Mouse (Mus musculus): ENCODE data around the gene Cep72. TPM values are rescaled to one million over a fixed set of nuclear protein-coding genes. Genes with fewer than 3 reads are reported as not detected.
"Not testable (repeated sequence)": the region's sequence is repeated elsewhere in the genome, so short reads cannot be mapped to it uniquely, and the experiment has no call there.

Cep72 gene
- polyA plus RNA-seq, 1 experiment from 2014 or later, result 10.7 TPM

GRCm38 (mm10) chr13:74090265-74090664 is 28.2 kb upstream of the Cep72 start:
- no peaks in the 10 kb centered on the region for H3K9me3 ChIP-seq (ENCODE audit: control insufficient read depth, low read length)
- no peak overlapping the region for H3K9ac ChIP-seq (ENCODE audit: low read depth, low read length)
- no peak overlapping the region for H3K4me3 ChIP-seq (ENCODE audit: low read depth, low read length)
- H3K36me3 ChIP-seq (ENCODE audit: control insufficient read depth, insufficient read depth, low read length), result no peaks in the 10 kb centered on the region
- DNase-seq (ENCODE audit: low spot score), result no peak
- no peak overlapping the region for H3K27ac ChIP-seq (replicated peaks; ENCODE audit: low read depth, low read length)
- ATAC-seq (ENCODE audit: low read depth), result no peak
- no peak overlapping the region for H3K4me2 ChIP-seq (ENCODE audit: low read depth, low read length)
- H3K27me3 ChIP-seq (replicated peaks; ENCODE audit: control insufficient read depth, insufficient read depth, low read length), result no peaks in the 10 kb centered on the region
- H3K4me1 ChIP-seq (ENCODE audit: control insufficient read depth, insufficient read depth, low read length), result no peaks in the 10 kb centered on the region
- WGBS, result 78% methylated on average over 3 of the region's 3 CpGs

- no peak overlapping the region for H3K4me2 ChIP-seq (ENCODE audit: low read depth, low read length)
- WGBS, result 89% methylated on average over 7 of the region's 7 CpGs
- H3K36me3 ChIP-seq (ENCODE audit: control insufficient read depth, insufficient read depth, low read length), result no peaks in the 10 kb centered on the region
- no peak overlapping the region for H3K27ac ChIP-seq (replicated peaks; ENCODE audit: low read depth, low read length)
- H3K9ac ChIP-seq (ENCODE audit: low read depth, low read length), result no peak overlapping the region
- ATAC-seq (ENCODE audit: low read depth) (no peak), DNase-seq (ENCODE audit: low spot score) (no peak)
- no peak overlapping the region for H3K4me3 ChIP-seq (ENCODE audit: low read depth, low read length)
- no peaks in the 10 kb centered on the region; the same call in 1 of the 2 replicates for H3K27me3 ChIP-seq (replicated peaks; ENCODE audit: control insufficient read depth, insufficient read depth, low read length)
- H3K9me3 ChIP-seq (ENCODE audit: control insufficient read depth, low read length), result no peaks in the 10 kb centered on the region
- H3K4me1 ChIP-seq (ENCODE audit: control insufficient read depth, insufficient read depth, low read length), result no peaks in the 10 kb centered on the region
These were observed 11.3 kb upstream of the Cep72 start for GRCm38 (mm10) chr13:74073369-74073768.

- no peaks in the 10 kb centered on the region for H3K9me3 ChIP-seq (ENCODE audit: control insufficient read depth, low read length)
- H3K9ac ChIP-seq (ENCODE audit: low read depth, low read length), result no peak overlapping the region
- no peaks in the 10 kb centered on the region; the same call in 1 of the 2 replicates for H3K27me3 ChIP-seq (replicated peaks; ENCODE audit: control insufficient read depth, insufficient read depth, low read length)
- H3K36me3 ChIP-seq (ENCODE audit: control insufficient read depth, insufficient read depth, low read length), result no peaks in the 10 kb centered on the region
- no peak for DNase-seq (ENCODE audit: low spot score)
- H3K4me3 ChIP-seq (ENCODE audit: low read depth, low read length), result no peak overlapping the region
- no peak overlapping the region for H3K4me2 ChIP-seq (ENCODE audit: low read depth, low read length)
- no peak for ATAC-seq (ENCODE audit: low read depth)
- H3K4me1 ChIP-seq (ENCODE audit: control insufficient read depth, insufficient read depth, low read length), result no peaks in the 10 kb centered on the region
- 77% methylated on average over 3 of the region's 3 CpGs for WGBS
- no peak overlapping the region for H3K27ac ChIP-seq (replicated peaks; ENCODE audit: low read depth, low read length)
These were observed 9.6 kb upstream of the Cep72 start for GRCm38 (mm10) chr13:74071714-74072113.

GRCm38 (mm10) chr13:74071244-74071643 is 9.1 kb upstream of the Cep72 start:
- DNase-seq (ENCODE audit: low spot score), result not testable (repeated sequence)

GRCm38 (mm10) chr13:74066576-74066975 is 4.5 kb upstream of the Cep72 start:
- ATAC-seq (ENCODE audit: low read depth) (no peak), DNase-seq (ENCODE audit: low spot score) (no peak)
- H3K4me2 ChIP-seq (ENCODE audit: low read depth, low read length), result no peak overlapping the region
- H3K27me3 ChIP-seq (replicated peaks; ENCODE audit: control insufficient read depth, insufficient read depth, low read length), result no peaks in the 10 kb centered on the region
- H3K9me3 ChIP-seq (ENCODE audit: control insufficient read depth, low read length), result no peaks in the 10 kb centered on the region
- no peaks in the 10 kb centered on the region for H3K36me3 ChIP-seq (ENCODE audit: control insufficient read depth, insufficient read depth, low read length)
- no peak overlapping the region for H3K4me3 ChIP-seq (ENCODE audit: low read depth, low read length)
- WGBS, result 87% methylated on average over 1 of the region's 1 CpGs
- H3K27ac ChIP-seq (replicated peaks; ENCODE audit: low read depth, low read length), result no peak overlapping the region
- H3K9ac ChIP-seq (ENCODE audit: low read depth, low read length), result no peak overlapping the region
- H3K4me1 ChIP-seq (ENCODE audit: control insufficient read depth, insufficient read depth, low read length), result no peaks in the 10 kb centered on the region

More at GRCm38 (mm10) chr13:74071244-74071643, 9.1 kb upstream of the Cep72 start:
- H3K27me3 ChIP-seq (replicated peaks; ENCODE audit: control insufficient read depth, insufficient read depth, low read length); H3K4me3 ChIP-seq (ENCODE audit: low read depth, low read length); H3K9me3 ChIP-seq (ENCODE audit: control insufficient read depth, low read length); ATAC-seq (ENCODE audit: low read depth); H3K4me2 ChIP-seq (ENCODE audit: low read depth, low read length); H3K36me3 ChIP-seq (ENCODE audit: control insufficient read depth, insufficient read depth, low read length); H3K4me1 ChIP-seq (ENCODE audit: control insufficient read depth, insufficient read depth, low read length); H3K9ac ChIP-seq (ENCODE audit: low read depth, low read length); H3K27ac ChIP-seq (replicated peaks; ENCODE audit: low read depth, low read length): not testable (repeated sequence)
- 76% methylated on average over 1 of the region's 1 CpGs for WGBS

GRCm38 (mm10) chr13:74063340-74064050 is 1.4 kb upstream of the Cep72 start:
- WGBS, result 95% methylated on average over 1 of the region's 1 CpGs
- Histone ChIP-seq H3K4me2 (ENCODE audit: low read depth, low read length) (no peak overlapping the region), H3K27ac (replicated peaks; ENCODE audit: low read depth, low read length) (no peak overlapping the region)

GRCm38 (mm10) chr13:74062378-74063128 is 454 bp upstream of the Cep72 start:
- H3K27ac ChIP-seq (replicated peaks; ENCODE audit: low read depth, low read length), result peak overlapping the region; percentile 89; the same call in 1 of the 2 replicates
- no peaks in the 10 kb centered on the region for H3K27me3 ChIP-seq (replicated peaks; ENCODE audit: control insufficient read depth, insufficient read depth, low read length)
- H3K4me1 ChIP-seq (ENCODE audit: control insufficient read depth, insufficient read depth, low read length), result no peaks in the 10 kb centered on the region
- 29% methylated on average over 10 of the region's 11 CpGs for WGBS
- H3K9me3 ChIP-seq (ENCODE audit: control insufficient read depth, low read length), result no peaks in the 10 kb centered on the region
- H3K36me3 ChIP-seq (ENCODE audit: control insufficient read depth, insufficient read depth, low read length), result peaks cover 8% of the 10 kb centered on the region
- ATAC-seq (ENCODE audit: low read depth) (no peak; the same call in 1 of the 2 replicates), DNase-seq (ENCODE audit: low spot score) (no peak)
- H3K9ac ChIP-seq (ENCODE audit: low read depth, low read length), result peak overlapping the region; percentile 85
- H3K4me3 ChIP-seq (ENCODE audit: low read depth, low read length), result peak overlapping the region; percentile 80
- H3K4me2 ChIP-seq (ENCODE audit: low read depth, low read length), result peak overlapping the region; percentile 63

More at GRCm38 (mm10) chr13:74063340-74064050, 1.4 kb upstream of the Cep72 start:
- H3K4me3 ChIP-seq (ENCODE audit: low read depth, low read length), result no peak overlapping the region
- H3K9ac ChIP-seq (ENCODE audit: low read depth, low read length), result no peak overlapping the region
- no peaks in the 10 kb centered on the region for H3K4me1 ChIP-seq (ENCODE audit: control insufficient read depth, insufficient read depth, low read length)
- no peaks in the 10 kb centered on the region for H3K9me3 ChIP-seq (ENCODE audit: control insufficient read depth, low read length)
- DNase-seq (ENCODE audit: low spot score) (no peak), ATAC-seq (ENCODE audit: low read depth) (no peak)
- H3K36me3 ChIP-seq (ENCODE audit: control insufficient read depth, insufficient read depth, low read length), result no peaks in the 10 kb centered on the region
- H3K27me3 ChIP-seq (replicated peaks; ENCODE audit: control insufficient read depth, insufficient read depth, low read length), result no peaks in the 10 kb centered on the region

GRCm38 (mm10) chr13:74058081-74058480 is 4.0 kb downstream of the Cep72 start:
- H3K27ac ChIP-seq (replicated peaks; ENCODE audit: low read depth, low read length), result no peak overlapping the region
- no peak for DNase-seq (ENCODE audit: low spot score)
- 97% methylated on average over 9 of the region's 9 CpGs for WGBS

More at GRCm38 (mm10) chr13:74058081-74058480, 4.0 kb downstream of the Cep72 start:
- peaks cover 21% of the 10 kb centered on the region for H3K36me3 ChIP-seq (ENCODE audit: control insufficient read depth, insufficient read depth, low read length)
- no peaks in the 10 kb centered on the region for H3K9me3 ChIP-seq (ENCODE audit: control insufficient read depth, low read length)
- H3K4me3 ChIP-seq (ENCODE audit: low read depth, low read length), result no peak overlapping the region
- no peaks in the 10 kb centered on the region for H3K4me1 ChIP-seq (ENCODE audit: control insufficient read depth, insufficient read depth, low read length)
- no peak for ATAC-seq (ENCODE audit: low read depth)
- no peak overlapping the region for H3K9ac ChIP-seq (ENCODE audit: low read depth, low read length)
- H3K4me2 ChIP-seq (ENCODE audit: low read depth, low read length), result no peak overlapping the region
- no peaks in the 10 kb centered on the region for H3K27me3 ChIP-seq (replicated peaks; ENCODE audit: control insufficient read depth, insufficient read depth, low read length)
